9 mouse cellular contexts compared by ENCODE assay signal in genomic region chr16:93915338-93915849, GRCm38 (mm10). TPM values are rescaled to one million over a fixed set of nuclear protein-coding genes. Genes with fewer than 3 reads are reported as not detected.
DNase-seq lines count a peak whose midpoint lies in the region; ATAC-seq and TF ChIP-seq lines count a peak whose summit lies in the region.
"Had no signal": no experiment of that assay in that cellular context is flagged by ENCODE, and none has a peak within 500 bp of the region (broad histone marks: within the 10 kb centered on the region; RNA-seq: fewer than 3 reads in every experiment).

No protein-coding gene starts in this region.

- no peak overlapping the region for H3K4me3 ChIP-seq in liver, postnatal 0 days (ENCODE audit: low read depth, low read length)

- no peak overlapping the region for H3K9ac ChIP-seq in liver, postnatal 0 days (replicated peaks)

- no peaks in the 10 kb centered on the region for H3K9me3 ChIP-seq in liver, postnatal 0 days (ENCODE audit: low read length)

- H3K4me2 ChIP-seq in liver, postnatal 0 days (ENCODE audit: low read depth, low read length) = no peak overlapping the region

- 34% methylated on average over 7 of the region's 10 CpGs for WGBS in liver, postnatal 0 days (ENCODE audit: insufficient replicate concordance)

- TF ChIP-seq EP300 in liver, postnatal 0 days (IDR thresholded peaks at IDR 0.05; ENCODE audit: low read depth) = no peak

- no peak for ATAC-seq in liver, postnatal 0 days
- ATAC-seq in megakaryocyte, adult 5-6 weeks (ENCODE audit: poor library complexity, severe bottlenecking) = no peak
- ATAC-seq: Patski had no signal

- peak; percentile 57 for TF ChIP-seq CTCF in liver, postnatal 0 days (IDR thresholded peaks at IDR 0.05; ENCODE audit: low read depth)

- no peak overlapping the region for H3K27ac ChIP-seq in liver, postnatal 0 days (ENCODE audit: low read depth)

- peak; percentile 68 for DNase-seq in embryo, embryonic 10 days (ENCODE audit: low spot score)
- DNase-seq in embryo, embryonic 9.5 days (ENCODE audit: extremely low spot score) = no peak
- DNase-seq in left cerebral cortex, postnatal 25 days (ENCODE audit: low spot score in 2 of 2) = peak; percentile 29 to 33
- no peak for DNase-seq in left cerebral cortex, adult 8-10 months (ENCODE audit: low spot score in 2 of 2)
- DNase-seq in adipocyte (ENCODE audit: low spot score) = peak; percentile 57
- peak; percentile 73 for DNase-seq in liver, postnatal 0 days
- DNase-seq in thymus, postnatal 10 days (ENCODE audit: low spot score in 2 of 2) = peak; percentile 41 to 65

- H3K27me3 ChIP-seq in liver, postnatal 0 days (ENCODE audit: insufficient read depth, low read length) = no peaks in the 10 kb centered on the region
- H3K27me3 ChIP-seq: Patski had no signal

- peaks cover 8% of the 10 kb centered on the region for H3K4me1 ChIP-seq in liver, postnatal 0 days (ENCODE audit: insufficient read depth)

- H3K36me3 ChIP-seq in liver, postnatal 0 days (replicated peaks; ENCODE audit: insufficient read depth, low read length) = no peaks in the 10 kb centered on the region

- intact Hi-C loops in left cerebral cortex, postnatal 25 days (cut with DNase I) = loop anchor here (5.0 to 10.0 kb wide), 2 partner anchors 342 to 419 kb away; no protein-coding TSS in a partner anchor

RNA-seq across cellular contexts. Expression of gene Chaf1b, which starts 31.7 kb away (rescaled TPM):
- total RNA-seq in left cerebral cortex, postnatal 25 days (2021) = 1 to 10 TPM in 1 of 2 experiments, under 1 TPM in 1; 0.78 to 1.4 TPM
- total RNA-seq in left cerebral cortex, adult 8-10 months (2022) = 1 to 10 TPM; 1.0 to 3.6 (median 1.4) TPM
- polyA plus RNA-seq in liver, postnatal 0 days (2015; fragmentation: Nextera tagmentation; extraction: Ambion mirVana) = 17.2 and 18.9 TPM in 2 replicates
- total RNA-seq in megakaryocyte, adult 5-6 weeks (2015) = 19.6 and 25.9 TPM in 2 replicates
- total RNA-seq in megakaryocyte, adult 5-6 weeks (2017) = 28.1 and 30.4 TPM in 2 replicates

Comparison
In these comparisons a context has a peak if more than half of its experiments do, and no peak if none do; other contexts are left out.
1. DNase-seq: peak in embryo, embryonic 10 days (single experiment), left cerebral cortex, postnatal 25 days (2 of 2), adipocyte (single experiment), liver, postnatal 0 days (single experiment) and thymus, postnatal 10 days (2 of 2); none in embryo, embryonic 9.5 days (single experiment) and left cerebral cortex, adult 8-10 months (0 of 2).
2. RNA of gene Chaf1b, which starts 31.7 kb away (total RNA-seq): 19.6 to 30.4 TPM in megakaryocyte, adult 5-6 weeks; 1.0 to 3.6 TPM in left cerebral cortex, adult 8-10 months and 0.78 to 1.4 TPM in left cerebral cortex, postnatal 25 days; every median in the first group is over 4 times any median in the second.